Mouse (Mus musculus) right cerebral cortex, postnatal 4 days (tissue): Measurements from ENCODE around the gene Abca8a.

ENCODE experiments used
- DNase-seq: peaks from one replicate; pipeline ENCODE4 v3.0.0-alpha.2; 2022

Abca8a gene

GRCm38 (mm10) chr11:109981872-109982271 is 113.9 kb downstream of the Abca8a start:
- DNase-seq: no peak
